Mouse (Mus musculus) thymus, adult 18-20 months (tissue): Measurements from ENCODE around the gene Ppm1a.

Experiments used
- DNase-seq, 2 experiments: peaks; one replicate each; pipeline ENCODE4 v3.0.0; 2022; ENCODE audit warnings: mixed read lengths in 2 of 2

Ppm1a gene

DNA sequence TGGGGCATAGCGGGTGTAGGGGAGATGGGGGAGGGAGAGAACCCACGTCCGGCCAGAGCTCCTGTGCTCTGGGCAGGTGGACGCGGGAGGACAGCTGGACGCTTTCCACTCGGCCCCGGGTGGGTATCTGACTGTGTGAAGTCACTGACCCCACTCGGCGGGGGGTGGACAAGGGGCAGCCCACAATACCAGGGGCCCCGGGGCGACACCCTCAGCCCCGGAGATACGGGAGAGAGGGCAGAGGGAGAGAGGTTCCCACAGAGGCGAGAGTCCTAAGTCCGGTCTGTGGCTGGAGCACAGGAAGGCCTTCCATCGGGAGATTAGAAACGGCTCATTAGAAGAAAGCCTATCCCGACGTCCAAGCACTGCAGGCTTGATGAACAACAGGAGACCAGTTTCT, 72.5 kb downstream of the Ppm1a start:
- no peak for DNase-seq

DNA sequence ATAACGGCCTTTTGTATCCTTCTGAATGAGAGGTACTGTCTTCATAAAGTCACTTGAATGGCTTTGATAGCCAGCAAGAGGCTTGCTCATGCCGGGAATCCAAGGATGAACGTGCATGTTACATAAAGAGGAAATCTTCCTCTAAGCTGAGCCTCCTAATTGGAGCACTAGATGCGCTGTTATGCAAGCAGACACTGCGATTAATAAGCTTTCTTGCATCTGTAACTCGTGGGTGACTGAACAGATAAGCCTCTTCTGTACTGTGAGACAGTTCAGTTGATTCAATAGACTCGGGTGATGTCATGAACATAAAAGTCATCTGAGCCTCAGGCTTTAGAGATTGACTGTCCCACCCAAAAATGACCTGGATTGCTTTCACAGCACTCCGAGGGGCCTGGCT, 73.1 kb downstream of the Ppm1a start:
- DNase-seq = no peak

DNA sequence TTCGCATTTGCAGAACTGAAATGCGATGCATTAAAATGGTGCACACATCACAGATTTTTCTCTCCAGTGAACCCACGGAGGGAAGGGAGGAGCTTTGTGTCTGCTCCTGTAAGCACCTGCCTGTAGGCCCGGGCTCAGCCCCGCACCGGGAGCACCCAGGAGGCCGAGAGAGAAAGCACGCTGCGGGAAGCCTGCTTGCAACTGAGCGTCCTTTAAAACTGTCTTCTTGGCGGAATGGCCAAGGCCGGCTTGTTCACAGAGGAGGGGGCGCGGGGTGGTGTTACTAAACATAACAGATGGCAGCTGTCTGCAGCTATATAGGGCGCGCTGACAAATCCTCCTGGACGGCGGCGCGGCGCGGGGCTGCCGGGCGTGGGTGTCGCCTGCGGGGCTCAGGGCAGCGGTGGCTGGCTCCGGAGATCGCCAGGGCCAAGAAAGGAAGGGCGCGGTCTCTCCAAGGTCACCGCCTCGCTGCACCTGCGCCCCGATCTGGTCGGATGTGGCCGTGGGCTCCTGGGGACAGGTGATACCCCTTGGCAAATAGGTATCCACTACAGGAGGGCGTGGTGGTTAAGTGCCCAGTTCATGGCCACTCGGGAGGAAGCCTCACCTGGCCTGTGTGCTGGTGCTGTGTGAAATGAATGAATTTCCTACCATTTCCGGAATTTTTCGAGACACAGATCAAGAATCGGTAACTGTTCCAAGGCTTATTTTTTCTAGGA, 74.6 kb downstream of the Ppm1a start:
- DNase-seq = no peak

DNA sequence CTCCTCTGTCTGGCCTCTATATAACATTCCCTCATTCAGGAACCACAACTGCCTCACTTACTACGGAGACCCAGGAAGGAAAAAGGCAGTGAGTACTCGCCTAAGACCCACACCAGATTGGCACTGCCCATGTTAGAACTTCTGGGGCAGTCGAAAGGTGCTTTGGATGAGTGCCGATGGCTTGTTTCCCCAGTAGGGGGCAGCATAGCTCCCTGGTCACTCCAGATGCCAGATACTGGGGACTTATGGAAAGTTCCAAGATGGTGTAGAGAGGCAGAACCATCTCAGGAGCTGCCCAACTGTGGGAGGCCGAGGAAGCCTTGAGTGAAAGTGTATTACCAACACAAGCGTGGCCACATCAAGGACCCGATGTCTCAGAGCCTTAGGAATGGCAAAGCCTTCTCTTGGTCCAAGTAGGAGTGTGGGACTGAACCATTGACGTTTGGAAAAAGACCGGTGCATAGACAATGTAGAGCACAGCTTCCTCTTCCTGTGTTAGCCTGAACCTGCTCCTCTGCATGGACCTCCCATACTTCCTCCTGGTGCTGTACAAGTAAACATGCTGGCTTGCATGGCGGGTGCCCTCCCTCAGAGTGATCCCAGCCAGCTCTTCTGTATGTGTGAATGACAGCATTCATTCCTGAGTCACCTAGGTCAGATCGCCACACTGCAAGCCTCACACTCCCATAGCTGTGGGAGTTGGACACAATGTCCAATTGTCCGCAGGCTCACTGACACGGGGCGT, 77.7 kb downstream of the Ppm1a start:
- no peak for DNase-seq

DNA sequence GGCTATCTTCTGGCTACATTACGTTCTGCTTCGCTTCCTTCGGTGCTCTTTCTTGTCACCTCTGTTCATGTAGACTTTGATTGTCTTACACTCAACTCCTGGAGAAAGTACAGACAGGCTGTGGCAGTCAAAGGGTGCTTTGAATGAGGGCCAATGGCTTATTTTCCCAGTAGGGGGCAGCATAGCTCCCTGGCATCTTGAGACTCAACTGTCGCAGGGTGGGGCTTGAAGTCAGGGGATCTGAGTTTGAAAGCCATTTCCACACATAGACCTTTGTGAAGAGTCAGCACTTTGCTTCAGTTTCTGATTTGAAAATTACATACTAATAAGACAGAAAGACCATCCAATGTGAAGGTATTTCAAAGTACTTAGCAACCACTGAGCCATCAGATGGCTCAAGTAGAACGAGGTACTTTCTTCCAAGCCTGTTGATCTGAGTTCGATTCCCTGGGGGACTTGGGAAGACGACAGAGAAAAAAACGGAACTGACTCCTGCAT, 78.3 kb downstream of the Ppm1a start:
- no peak for DNase-seq

DNA sequence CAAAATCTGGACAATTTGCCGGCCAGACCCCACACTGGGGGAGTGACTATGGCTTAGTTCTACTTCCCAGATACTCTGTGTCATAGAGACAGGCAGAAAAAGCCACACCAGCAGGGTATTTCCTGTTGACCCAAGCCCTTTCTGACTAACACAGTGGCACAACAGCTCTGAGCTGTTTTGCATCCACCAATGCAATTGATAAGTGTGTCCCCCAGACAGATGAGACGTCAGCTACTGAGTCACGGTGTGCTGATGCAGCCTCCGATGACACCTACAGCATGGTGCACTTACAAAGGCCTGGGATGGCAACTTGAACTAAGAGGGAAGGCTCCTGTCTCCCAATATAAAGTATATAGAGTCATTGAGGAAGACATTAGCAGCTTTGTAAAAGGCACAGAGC, 80.0 kb downstream of the Ppm1a start:
- no peak for DNase-seq

DNA sequence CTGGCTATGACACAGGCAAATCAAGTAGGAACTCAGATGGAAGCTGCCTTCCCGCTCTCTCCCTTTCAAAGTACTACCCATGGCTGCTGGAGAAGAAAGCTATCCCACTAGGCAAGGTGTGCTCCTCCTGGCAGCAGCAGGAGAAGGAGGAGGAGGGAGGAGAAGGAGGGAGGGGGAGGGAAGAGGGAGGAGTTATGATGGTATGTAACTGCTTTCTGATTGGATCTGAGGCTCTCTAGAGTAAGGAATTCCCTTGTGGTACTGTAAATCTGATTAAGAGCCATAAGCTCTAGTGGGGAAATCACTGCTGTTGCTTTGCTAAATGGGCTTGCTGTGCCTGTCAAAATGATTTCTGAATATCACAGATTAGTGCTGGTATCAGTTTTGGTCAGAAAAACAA, 84.2 kb downstream of the Ppm1a start:
- DNase-seq = no peak

DNA sequence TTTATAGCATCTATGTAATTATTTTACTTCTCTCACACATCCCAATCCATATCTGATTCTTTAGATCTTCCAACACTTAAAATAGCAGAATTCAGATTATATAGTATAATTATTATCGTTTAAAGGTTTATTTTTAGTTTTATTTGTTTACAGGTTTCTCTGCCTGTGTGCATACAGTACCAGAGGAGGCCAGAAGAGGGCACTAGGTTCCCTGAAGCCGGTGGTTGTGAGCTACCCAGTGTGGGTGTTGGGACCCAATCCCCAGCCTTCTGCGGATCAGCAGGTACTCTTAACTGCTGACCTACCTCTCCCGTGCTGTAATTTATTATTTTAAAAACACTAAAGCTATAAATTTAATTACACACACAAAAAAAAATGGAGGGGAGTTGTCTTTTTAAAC, 85.9 kb downstream of the Ppm1a start:
- DNase-seq = no peak

DNA sequence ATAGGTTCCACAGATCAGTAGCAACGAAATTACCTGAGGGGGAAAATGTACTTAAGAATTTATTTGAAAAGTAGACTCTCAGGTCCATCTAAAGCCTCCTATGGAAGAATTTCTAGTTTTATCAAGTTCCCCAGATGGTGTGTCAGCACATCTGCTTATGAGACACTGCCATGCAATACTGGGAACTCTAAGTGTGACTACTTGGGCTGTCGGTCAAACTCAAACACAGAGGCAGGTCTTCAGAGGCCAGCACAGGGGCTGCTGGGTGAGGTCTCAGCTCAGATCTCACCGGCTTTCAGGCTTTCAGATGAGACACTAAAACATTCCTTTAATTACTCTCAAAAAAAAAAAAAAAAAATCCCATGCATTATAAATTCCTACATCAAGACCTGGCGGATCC, 86.3 kb downstream of the Ppm1a start:
- no peak for DNase-seq

DNA sequence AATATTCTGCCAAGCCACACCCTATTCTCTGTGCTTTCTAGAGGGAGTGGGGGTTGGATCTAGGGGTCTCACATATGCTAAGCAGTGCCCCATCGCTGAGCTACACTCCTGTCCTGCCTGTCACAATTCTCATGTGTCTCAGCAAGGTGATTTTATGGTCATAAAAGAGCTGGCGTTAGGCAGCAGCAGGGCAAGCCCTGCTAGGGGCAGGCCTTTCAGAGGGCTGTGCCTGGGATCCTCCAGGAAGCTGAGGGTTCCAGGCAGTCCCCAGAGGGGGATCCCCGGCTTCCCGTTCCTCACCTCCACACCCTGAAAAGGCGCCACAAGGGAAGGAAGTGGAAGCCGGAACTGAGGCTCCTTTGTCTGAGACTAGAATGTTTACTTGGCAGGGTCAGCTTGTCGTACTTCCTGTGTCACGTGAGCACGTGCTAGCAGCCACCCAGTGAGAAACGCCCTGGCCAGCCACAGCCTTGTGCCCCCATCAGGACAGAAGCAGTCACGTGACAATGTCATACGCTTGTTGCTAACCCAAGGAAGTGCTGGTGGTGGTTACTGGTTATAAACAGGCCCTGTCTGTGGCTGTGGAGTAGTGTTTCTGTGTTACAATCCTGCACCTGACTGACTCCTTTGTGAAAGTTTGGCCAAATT, 86.8 kb downstream of the Ppm1a start:
- DNase-seq = peak; percentile 75 to 87

DNA sequence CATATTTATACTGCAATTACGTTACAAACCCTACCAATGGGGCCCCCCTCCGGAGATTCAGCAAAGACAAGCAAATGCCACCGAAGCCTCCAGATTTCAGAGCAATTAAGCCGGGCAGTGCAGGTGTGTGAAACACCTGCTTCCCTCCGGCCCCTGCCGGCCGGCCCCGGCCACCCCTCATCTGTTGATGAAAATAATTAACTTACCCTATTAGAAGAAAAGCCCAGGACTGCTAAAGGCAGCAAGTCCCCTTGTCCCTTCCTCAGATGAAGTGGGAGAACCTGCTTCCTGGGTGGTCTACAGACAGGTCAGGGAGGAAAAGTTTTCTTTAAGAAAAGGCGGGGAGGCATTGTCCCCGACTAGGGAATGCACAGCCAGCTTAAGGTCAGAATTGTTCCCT, 88.7 kb downstream of the Ppm1a start:
- no peak for DNase-seq

DNA sequence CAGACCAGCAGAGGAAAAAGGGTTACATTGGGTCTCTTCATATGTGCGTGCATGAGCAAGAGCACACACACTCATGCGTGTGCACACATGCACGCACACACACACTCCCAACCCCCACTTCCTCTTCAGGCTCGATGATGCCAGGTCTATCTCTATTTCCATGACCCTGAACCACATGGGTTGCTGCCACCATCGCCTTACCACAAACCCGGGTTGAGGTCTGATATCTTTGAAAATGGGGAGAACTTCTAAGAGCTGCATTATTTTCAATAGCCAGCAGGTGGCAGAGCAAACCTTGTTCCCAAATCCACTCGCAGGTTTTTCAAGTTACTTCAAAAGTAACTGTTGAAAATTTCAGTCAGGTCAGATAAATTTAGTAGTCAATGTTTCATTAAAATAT, 90.5 kb downstream of the Ppm1a start:
- DNase-seq = no peak
